In the genomic region with DNA sequence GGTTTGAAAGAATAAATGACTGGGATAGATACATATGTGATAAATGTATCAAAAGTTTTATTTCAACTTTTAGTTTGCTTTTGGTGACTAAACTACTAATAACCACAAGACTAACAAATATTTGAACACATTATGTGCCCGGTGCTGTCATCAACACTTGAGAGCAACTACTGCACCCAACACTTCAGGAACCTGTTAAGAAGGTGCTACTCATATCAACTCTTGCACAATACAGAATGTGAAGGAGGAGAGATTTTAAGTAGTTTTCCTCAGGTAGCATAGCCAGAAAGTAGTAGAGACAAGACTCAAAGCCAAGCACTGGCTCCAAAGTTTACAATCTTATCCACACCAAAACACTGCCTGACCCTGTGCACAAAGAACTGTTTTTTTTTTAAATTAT, we compare ENCODE assay signal across 24 mouse cellular contexts. TPM values are rescaled to one million over a fixed set of nuclear protein-coding genes. Genes with fewer than 3 reads are reported as not detected.
"Had no signal": no experiment of that assay in that cellular context is flagged by ENCODE, and none has a peak within 500 bp of the region (broad histone marks: within the 10 kb centered on the region; RNA-seq: fewer than 3 reads in every experiment).

No protein-coding gene starts in this region.

- H3K4me3 ChIP-seq: heart, embryonic 13.5 days; heart, embryonic 15.5 days; hindbrain, embryonic 10.5 days; hindbrain, embryonic 12.5 days; intestine, embryonic 15.5 days; layer of hippocampus, adult 2 months; left cerebral cortex, adult 2 months; limb, embryonic 10.5 days; limb, embryonic 12.5 days had no signal

- H3K4me2 ChIP-seq: heart, embryonic 11.5 days; heart, embryonic 13.5 days; heart, embryonic 15.5 days; hindbrain, embryonic 12.5 days; hindbrain, embryonic 14.5 days; intestine, embryonic 15.5 days; limb, embryonic 12.5 days had no signal

- H3K27ac ChIP-seq: heart, embryonic 13.5 days; heart, embryonic 15.5 days; hindbrain, embryonic 10.5 days; hindbrain, embryonic 12.5 days; hindbrain, embryonic 14.5 days; intestine, embryonic 15.5 days; layer of hippocampus, adult 2 months; left cerebral cortex, adult 2 months; limb, embryonic 10.5 days; limb, embryonic 12.5 days had no signal

- H3K9me3 ChIP-seq: heart, embryonic 13.5 days; heart, embryonic 15.5 days; hindbrain, embryonic 10.5 days; hindbrain, embryonic 12.5 days; intestine, embryonic 15.5 days; limb, embryonic 10.5 days; limb, embryonic 12.5 days had no signal

- H3K27me3 ChIP-seq: heart, embryonic 13.5 days; heart, embryonic 15.5 days; hindbrain, embryonic 12.5 days; intestine, embryonic 15.5 days; limb, embryonic 12.5 days had no signal

- H3K4me1 ChIP-seq: hindbrain, embryonic 10.5 days; hindbrain, embryonic 12.5 days; intestine, embryonic 15.5 days; limb, embryonic 10.5 days; limb, embryonic 12.5 days had no signal

- DNase-seq: gastrocnemius, postnatal 25 days; heart, adult 18-20 months; heart, postnatal 4 days; kidney, adult 18-20 months; kidney, adult 8-10 months; kidney, postnatal 10 days; kidney, postnatal 25 days; kidney, postnatal 4 days had no signal

- H3K36me3 ChIP-seq: heart, embryonic 13.5 days; heart, embryonic 15.5 days; hindbrain, embryonic 10.5 days; hindbrain, embryonic 12.5 days; intestine, embryonic 15.5 days; limb, embryonic 10.5 days; limb, embryonic 12.5 days had no signal

- ATAC-seq: forebrain, embryonic 16.5 days; hindbrain, embryonic 16.5 days; inflammation-experienced regulatory T-cells, adult 6 months; intestine, embryonic 15.5 days; intestine, postnatal 0 days had no signal

- H3K9ac ChIP-seq: heart, embryonic 13.5 days; heart, embryonic 15.5 days; hindbrain, embryonic 12.5 days; hindbrain, embryonic 14.5 days; intestine, embryonic 15.5 days; limb, embryonic 12.5 days had no signal

RNA-seq across cellular contexts. Expression of a gene that starts 6.8 kb away (rescaled TPM):
- total RNA-seq: granulocyte monocyte progenitor cell, adult 5-6 weeks had no signal
